Mouse (Mus musculus): ENCODE data around the gene Ppef2.

The Ppef2 gene

GRCm38 (mm10) chr5:92256218-92256617 lies at the start of gene Ppef2:
TSS of gene Ppef2 (minus strand) at chr5:92256278.
- DNase-seq (ENCODE audit: low spot score), result no peak

- DNase-seq (ENCODE audit: low spot score), result no peak
These were observed 48.2 kb upstream of the Ppef2 start for GRCm38 (mm10) chr5:92304291-92304690.

DNA sequence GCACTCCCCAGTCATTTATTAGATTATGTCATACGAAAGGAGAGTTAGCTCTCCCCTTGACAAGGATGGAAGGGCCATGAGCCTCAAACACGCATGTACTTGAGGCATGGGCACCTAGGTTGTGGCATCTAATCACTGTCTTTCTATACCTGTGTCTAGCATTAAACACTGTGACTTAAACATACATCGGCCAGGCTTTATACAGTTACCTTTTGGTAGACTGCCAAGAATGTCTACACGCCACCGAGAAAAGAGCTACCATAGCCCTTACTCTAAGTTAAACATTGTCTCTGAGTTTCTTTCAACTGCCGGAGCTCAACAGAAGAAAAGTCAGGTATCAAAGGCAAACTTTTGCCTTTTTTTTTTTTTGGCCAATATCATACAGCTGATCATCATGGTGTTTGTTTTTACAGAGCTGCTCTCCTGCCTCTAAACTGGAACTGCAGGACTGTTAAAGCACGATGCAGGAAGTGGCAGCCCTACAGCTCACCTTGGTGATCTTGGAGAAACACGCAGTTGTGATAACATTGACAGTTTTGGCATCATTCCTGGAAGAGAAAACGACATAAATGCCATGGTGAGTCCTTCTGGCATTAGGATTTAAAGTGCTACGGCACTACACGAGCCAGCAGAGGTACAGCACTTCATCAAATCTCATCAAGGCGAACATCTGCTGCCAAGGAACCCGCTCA lies 46.2 kb upstream of the Ppef2 start:
- no peak for DNase-seq (ENCODE audit: low spot score)

GRCm38 (mm10) chr5:92294525-92294924 lies 38.4 kb upstream of the Ppef2 start:
- DNase-seq (ENCODE audit: low spot score), result no peak

GRCm38 (mm10) chr5:92291652-92292414 lies 35.8 kb upstream of the Ppef2 start:
- DNase-seq (ENCODE audit: low spot score), result no peak

DNA sequence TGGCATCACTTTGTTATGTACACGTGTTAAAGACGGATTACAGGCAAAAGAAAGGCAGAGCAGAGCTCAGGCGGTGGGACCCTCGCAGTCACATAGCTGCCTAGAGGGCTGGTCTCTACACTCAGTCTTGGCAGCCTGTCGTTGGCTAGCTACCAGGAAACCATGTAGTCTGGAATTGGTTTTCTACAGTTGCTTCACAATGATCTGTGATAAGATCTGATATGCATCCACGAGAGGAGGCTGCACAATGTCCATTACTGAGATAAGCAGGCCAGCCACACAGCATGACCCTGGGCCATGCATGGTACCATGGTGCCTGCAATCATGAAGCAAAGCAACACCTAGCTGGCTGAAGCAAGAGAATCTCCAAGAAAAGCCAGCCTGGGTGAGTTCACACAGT lies 31.8 kb upstream of the Ppef2 start:
- no peak for DNase-seq (ENCODE audit: low spot score)

DNA sequence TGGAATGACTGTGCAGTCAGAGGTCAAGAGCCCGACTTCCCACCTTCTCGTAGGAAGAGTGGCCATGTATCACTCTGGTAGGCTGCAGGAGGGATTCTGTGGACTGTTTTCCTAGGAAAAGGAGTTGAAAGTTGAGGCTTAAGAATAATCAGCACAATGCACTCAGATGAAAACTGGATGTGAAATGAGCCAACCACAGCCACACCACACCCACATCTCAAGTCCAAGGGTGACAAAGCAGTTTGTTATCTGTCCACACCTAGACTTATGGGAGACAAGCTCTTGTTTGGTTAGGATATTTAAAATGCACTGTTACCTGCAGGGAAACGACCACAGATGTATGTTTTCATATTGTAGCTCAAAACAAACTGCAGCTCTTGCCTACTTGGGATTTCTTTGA lies 27.0 kb upstream of the Ppef2 start:
- no peak for DNase-seq (ENCODE audit: low spot score)

- DNase-seq (ENCODE audit: low spot score), result peak; percentile 8
These were observed 26.5 kb upstream of the Ppef2 start for GRCm38 (mm10) chr5:92282571-92282970.

GRCm38 (mm10) chr5:92278942-92279537 lies 23.0 kb upstream of the Ppef2 start:
- no peak for DNase-seq (ENCODE audit: low spot score)

- peak; percentile 77 for DNase-seq (ENCODE audit: low spot score)
These were observed 21.6 kb upstream of the Ppef2 start, which contains the start of gene Naaa for GRCm38 (mm10) chr5:92277437-92278394. TSS of gene Naaa (minus strand) at chr5:92278170.

- no peak for DNase-seq (ENCODE audit: low spot score)
These were observed 14.4 kb upstream of the Ppef2 start for GRCm38 (mm10) chr5:92270496-92270895.

- DNase-seq (ENCODE audit: low spot score), result peak; percentile 36
These were observed 7.8 kb upstream of the Ppef2 start for GRCm38 (mm10) chr5:92263761-92264359.

- no peak for DNase-seq (ENCODE audit: low spot score)
These were observed 6.6 kb upstream of the Ppef2 start for GRCm38 (mm10) chr5:92262646-92263045.

DNA sequence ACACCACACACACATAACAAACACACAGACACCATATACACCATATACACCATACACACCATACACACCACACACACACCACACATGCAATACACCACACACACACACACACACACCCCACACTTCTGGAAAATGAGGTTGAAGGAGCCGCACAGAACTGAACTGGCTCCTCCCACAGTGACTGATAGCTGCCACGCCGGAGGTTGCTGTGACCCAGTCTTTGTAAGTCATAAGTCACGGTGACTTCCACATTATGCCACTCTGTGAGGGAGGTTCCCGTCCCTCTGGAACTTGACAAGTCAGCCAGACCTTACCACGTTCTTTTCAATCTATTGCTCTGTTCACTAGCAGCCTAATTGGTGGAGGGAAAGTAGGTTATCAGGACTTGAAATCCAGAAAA lies 1.6 kb downstream of the Ppef2 start:
- no peak for DNase-seq (ENCODE audit: low spot score)

DNA sequence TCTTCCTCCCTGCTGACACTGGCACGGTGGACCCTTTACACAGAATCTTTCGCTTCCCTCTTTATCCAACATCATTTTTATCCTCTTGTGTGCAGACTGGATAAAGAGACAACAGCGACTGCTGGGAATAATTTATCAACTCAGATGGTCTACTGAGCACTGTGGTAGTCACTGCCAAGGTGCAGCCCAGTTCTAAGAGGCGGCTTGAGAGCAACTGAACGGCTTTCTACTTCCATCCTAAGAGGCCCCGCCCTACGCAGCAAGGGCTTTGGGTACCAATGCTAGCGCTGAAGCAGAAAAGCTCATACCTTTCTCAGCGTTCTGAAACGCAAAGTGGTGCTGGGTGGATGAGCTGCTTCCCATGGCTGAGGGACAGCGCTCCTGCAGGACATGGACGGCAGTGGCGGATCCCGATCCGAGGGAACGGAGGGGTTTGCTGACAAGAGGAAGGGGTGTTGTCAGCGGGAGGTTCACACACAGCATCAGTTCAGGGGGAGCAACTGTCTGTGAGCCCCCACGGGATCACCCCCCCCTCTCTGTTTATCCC lies 3.2 kb downstream of the Ppef2 start:
- no peak for DNase-seq (ENCODE audit: low spot score)

DNA sequence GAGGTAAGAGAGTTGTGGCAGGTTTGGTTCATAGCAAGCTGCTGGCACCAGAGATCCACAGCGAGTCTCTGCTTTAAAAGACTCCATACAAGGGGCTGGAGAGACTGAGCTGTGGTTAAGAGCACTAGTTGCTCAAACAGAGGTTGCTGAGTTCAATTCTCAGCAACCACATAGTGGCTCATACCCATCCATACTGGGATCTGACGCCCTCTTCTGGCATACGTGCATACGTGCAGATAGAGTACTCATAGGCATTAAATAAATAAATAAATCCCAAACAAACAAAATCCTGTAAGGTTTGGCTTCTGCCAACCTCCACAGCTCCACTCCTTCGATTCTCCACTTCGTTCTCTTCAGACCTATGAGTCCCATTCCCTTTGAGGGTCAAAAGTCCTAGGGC lies 4.0 kb downstream of the Ppef2 start:
- no peak for DNase-seq (ENCODE audit: low spot score)

DNA sequence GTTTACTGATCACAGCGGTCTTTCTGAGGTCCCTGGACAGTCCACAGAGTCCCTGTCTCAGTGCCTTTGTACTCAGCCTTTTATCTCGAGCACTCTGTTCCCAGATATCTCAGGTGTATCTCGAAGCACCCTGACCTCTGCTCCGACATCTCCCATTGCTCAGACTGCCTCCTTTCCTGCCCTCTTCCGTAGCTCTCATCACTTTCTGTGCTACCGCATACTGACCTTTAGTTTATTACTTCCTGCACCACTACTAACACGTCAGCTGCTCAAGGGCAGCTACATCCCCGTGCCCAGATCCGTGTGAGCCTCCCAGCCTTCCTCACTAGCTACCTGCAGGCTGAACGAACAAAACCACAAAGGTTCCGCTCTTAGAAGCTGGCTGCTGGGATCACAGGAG lies 7.5 kb downstream of the Ppef2 start:
- no peak for DNase-seq (ENCODE audit: low spot score)

- no peak for DNase-seq (ENCODE audit: low spot score)
These were observed 10.6 kb downstream of the Ppef2 start for GRCm38 (mm10) chr5:92245483-92245882.

- DNase-seq (ENCODE audit: low spot score), result no peak
These were observed 11.2 kb downstream of the Ppef2 start for GRCm38 (mm10) chr5:92244900-92245299.

DNA sequence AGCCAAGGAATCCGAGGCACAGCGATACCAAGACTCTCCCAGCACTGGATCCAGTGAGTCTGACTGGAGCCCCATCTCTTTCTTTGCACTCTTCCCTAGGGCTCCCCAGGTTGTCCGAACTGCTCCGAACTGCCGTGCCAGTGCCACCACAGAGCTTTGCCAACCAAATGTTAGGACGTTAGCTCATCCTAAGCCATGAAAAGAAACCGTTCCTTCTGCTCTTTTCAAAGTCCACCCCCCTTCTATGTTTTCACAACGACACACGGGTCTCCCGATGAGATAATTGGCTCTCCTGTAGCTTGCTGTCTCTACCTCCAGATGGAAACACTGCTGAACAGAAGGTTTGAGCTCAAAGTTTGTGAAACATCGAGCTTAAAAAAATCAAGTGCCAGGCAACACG lies 15.3 kb downstream of the Ppef2 start:
- DNase-seq (ENCODE audit: low spot score), result no peak

All from ovary, postnatal 14 days (tissue).